Mouse (Mus musculus) gastrocnemius, postnatal 14 days (tissue): ENCODE data around the gene Gpha2. TPM values are rescaled to one million over a fixed set of nuclear protein-coding genes. Genes with fewer than 3 reads are reported as not detected.

Source experiments
- DNase-seq: peaks from one replicate; pipeline ENCODE4 v3.0.0; 2021; ENCODE audit warnings: mixed read lengths
- intact Hi-C: fragments of 180-260 bp; cut with DNase I; formaldehyde crosslinking; loops from one replicate; pipeline ENCODE4 v1.15.1; 2025; ENCODE audit warnings: low total_unique reads
- long read RNA-seq, 2 experiments: library from polyadenylated mRNA; stranded (forward); transcript quantifications; one replicate each; pipeline ENCODE4 v2.0.0; 2021
- total RNA-seq, 2 experiments: library from RNA; stranded (reverse); gene quantifications; 2 replicates each; pipeline ENCODE4 v1.2.3; 2021

The Gpha2 gene
- not detected for total RNA-seq
- long read RNA-seq, experiment 1, result 0 reads
- long read RNA-seq, experiment 2, result 0 reads

- no peak for DNase-seq
- intact Hi-C loops, result no loop called here
These were observed at the start of gene Gpha2 for GRCm38 (mm10) chr19:6226135-6226534. Gene Gpha2, plus strand, starts transcription at chr19:6226380.

- intact Hi-C loops, result no loop called here
- DNase-seq, result no peak
These were observed 47.4 kb upstream of the Gpha2 start for GRCm38 (mm10) chr19:6178775-6179174.

- DNase-seq, result no peak
- intact Hi-C loops, result no loop called here
These were observed 44.6 kb upstream of the Gpha2 start for GRCm38 (mm10) chr19:6181629-6182028.

GRCm38 (mm10) chr19:6182534-6182933 lies 43.6 kb upstream of the Gpha2 start:
- intact Hi-C loops, result no loop called here

DNA sequence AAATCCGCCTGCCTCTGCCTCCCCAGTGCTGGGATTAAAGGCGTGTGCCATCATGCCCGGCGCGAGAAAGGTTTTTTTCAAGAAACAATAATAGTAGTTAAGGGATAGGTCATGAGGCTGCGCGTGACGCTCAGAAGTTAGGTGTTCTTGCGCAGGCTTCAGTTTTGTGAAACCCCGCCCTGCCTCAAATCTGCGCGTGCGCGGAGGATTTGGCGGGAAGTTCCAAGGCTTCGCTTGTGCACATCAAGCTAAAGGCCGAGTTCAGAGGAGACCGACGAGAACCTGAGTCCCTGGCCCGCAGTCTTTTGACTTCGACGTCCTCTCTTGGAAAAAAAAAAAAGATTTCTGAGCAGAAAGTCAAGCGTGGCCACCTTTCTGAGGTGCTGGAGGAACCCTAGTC lies 42.0 kb upstream of the Gpha2 start, which contains the start of gene Majin:
Gene Majin (plus strand): TSS at position 258 of the 400 bp plus-strand sequence.
- no peak for DNase-seq
- intact Hi-C loops, result no loop called here

More at GRCm38 (mm10) chr19:6182534-6182933, 43.6 kb upstream of the Gpha2 start:
- DNase-seq, result no peak

GRCm38 (mm10) chr19:6204265-6204664 lies 21.9 kb upstream of the Gpha2 start:
- DNase-seq, result no peak
- intact Hi-C loops, result no loop called here

DNA sequence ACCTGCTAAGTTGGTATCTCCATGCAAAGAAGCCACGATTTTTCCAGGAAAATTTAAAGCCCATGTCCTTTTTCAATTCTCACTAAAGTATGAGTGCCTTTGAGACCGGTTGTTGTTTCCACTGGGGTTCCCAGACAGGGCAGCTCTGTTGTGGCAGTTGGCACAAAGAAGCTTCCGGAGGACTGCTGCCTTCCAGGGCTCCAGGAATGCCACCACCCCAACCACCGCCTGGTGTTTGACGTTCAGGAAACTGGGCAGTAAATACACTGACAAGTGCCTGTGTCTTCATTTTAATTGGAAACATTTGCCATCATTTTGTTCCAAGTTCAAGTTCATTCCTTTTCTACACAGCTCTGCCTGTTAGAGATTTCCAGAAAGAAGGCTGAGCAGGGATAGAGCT lies 19.5 kb upstream of the Gpha2 start:
- intact Hi-C loops, result no loop called here
- DNase-seq, result no peak

DNA sequence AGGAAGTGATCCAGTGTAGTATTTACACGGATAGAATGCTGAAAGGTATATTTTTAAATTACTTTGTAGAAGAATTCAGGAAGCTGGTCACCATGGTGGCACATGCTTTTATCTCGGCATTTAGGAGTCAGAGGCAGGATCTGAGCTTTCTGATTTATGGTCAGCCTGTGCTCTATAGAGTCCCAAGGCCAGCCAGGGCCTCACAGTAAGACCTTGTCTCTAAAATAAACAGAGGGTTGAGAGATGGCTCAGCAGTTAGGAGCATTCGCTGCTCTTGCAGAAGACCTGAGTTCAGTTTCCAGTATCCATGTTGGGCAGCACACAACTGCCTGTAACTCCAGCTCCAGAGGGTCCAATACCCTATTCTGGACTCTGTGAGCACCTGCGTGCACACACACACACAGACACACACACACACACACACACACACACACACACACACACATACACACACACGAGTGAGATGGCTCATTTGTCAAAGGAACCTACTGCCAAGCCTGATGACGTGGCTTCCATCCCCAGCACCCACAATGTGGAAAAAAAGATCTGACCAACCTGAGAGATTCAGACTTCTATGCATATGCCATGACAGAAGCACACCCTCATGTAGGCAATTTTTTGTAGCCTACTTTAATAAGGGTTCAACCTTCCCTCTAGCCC lies 10.0 kb upstream of the Gpha2 start:
- intact Hi-C loops, result no loop called here
- no peak for DNase-seq

- no peak for DNase-seq
- intact Hi-C loops, result no loop called here
These were observed 7.6 kb upstream of the Gpha2 start for GRCm38 (mm10) chr19:6218606-6219005.

DNA sequence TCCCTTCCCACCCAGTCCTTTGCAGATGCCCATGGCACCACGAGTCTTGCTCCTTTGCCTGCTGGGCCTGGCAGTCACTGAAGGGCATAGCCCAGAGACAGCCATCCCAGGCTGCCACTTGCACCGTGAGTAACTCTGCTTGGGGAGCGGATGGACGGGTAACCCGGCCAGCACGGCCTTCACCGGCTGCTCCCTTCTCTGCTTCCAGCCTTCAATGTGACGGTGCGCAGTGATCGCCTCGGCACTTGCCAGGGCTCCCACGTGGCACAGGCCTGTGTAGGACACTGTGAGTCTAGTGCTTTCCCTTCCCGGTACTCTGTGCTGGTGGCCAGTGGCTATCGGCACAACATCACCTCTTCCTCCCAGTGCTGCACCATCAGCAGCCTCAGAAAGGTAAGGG lies 583 bp downstream of the Gpha2 start:
- DNase-seq, result no peak
- intact Hi-C loops, result no loop called here

- DNase-seq, result no peak
- intact Hi-C loops, result no loop called here
These were observed 1.7 kb downstream of the Gpha2 start for GRCm38 (mm10) chr19:6227864-6228263.

DNA sequence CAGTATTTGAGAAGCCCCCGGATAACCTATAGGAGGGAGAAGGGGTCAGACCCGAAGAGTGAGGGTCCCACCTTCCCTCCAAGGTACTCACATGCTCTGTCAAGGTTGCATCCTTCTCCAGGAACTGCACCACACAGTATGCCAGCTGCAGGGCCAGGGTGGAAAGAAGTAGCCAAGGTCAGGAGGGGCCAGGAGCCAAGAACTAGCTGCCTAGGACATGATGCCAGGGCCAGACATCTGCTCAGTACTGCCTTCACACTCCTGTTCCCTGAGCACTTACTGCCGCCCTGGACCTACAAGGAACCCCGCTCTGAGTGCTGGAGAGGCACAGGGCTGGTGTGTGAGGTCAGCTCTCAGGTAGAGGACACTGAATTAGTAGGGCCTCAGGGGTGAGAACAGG lies 4.2 kb downstream of the Gpha2 start:
- peak; percentile 47 for DNase-seq
- intact Hi-C loops, result loop anchor here (5.0 kb wide), 1 partner anchor 93 kb away; no protein-coding TSS in a partner anchor

DNA sequence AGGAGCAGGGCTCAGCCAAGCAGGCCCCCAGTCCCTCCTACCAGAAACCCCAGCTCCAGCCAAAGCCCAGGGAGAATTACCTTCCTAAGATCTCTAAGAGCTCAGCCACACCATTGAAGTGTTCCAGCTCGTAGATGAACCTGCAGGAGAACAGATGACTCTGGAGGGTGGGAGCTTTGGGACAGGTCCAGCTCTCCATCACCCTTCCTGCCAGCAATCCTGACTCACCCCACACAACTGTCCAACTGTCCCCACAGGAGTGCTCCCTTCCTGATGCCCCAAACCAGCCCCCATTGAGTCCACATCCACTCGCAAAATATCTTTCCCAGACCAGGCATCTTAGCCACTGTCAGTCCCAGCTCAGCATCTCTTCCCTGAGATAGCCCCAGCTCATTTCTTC lies 4.9 kb downstream of the Gpha2 start:
- intact Hi-C loops, result loop anchor here (5.0 kb wide), 1 partner anchor 94 kb away; no protein-coding TSS in a partner anchor
- no peak for DNase-seq

- intact Hi-C loops, result loop anchor here (5.0 kb wide), 1 partner anchor 96 kb away; no protein-coding TSS in a partner anchor
- no peak for DNase-seq
These were observed 7.5 kb downstream of the Gpha2 start for GRCm38 (mm10) chr19:6233647-6234046.

- intact Hi-C loops, result loop anchor here (5.0 kb wide), 1 partner anchor 97 kb away; no protein-coding TSS in a partner anchor
- no peak for DNase-seq
These were observed 8.3 kb downstream of the Gpha2 start for GRCm38 (mm10) chr19:6234337-6235083.

DNA sequence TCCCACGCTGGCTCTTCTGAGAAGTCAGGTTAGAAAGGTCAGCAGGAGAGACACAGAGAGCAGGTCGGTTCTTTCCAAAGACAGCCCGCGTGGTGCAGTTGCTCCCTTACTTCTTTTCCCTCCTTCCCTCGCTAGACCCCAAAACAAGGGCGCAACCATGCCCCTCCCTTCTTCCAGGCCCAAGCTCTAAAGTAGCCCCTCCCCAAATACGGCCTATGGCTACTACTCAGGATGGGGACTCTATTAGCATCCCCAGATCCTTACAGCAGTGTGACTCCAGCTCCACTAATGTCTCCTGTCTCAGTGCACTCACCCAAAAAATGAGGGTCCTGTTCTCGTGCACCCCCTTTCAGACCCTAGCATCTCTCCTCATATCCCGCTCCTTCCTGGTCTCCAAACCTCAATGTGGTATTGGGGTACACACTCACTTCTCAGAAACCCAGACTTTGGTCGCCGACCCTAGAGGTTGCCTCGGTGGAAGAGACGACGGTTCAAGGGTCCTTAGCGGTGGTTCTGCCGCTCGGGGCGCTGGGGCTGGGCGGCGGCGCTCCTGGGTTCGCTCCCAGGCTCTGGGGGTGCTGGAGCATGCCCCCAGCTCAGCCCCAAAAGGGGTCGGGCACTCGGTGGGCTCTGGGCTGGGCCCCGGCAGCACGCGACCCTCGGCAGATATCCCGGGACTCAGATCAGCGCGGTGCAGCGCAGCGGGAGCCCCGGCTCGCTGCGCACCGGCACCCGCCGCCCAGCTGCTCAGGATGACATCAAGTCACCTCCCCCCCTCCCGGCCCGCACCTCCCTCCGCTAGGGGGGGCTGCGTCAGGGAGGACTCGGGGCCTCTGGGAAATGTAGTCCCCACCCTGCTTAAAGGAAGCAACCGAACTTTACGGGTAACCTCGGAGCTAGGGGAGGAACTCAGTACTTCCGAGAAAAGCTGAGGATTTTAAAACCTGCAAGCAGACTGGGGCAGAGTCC lies 9.2 kb downstream of the Gpha2 start, which contains the start of gene Ppp2r5b:
Gene Ppp2r5b (minus strand): TSS at position 789 of the 969 bp plus-strand sequence.
- intact Hi-C loops, result no loop called here
- DNase-seq, result peak; percentile 95

- intact Hi-C loops, result no loop called here
- peak; percentile 92 for DNase-seq
These were observed 9.9 kb downstream of the Gpha2 start for GRCm38 (mm10) chr19:6236053-6236441.

- no peak for DNase-seq
- intact Hi-C loops, result no loop called here
These were observed 10.7 kb downstream of the Gpha2 start for GRCm38 (mm10) chr19:6236842-6237241.

GRCm38 (mm10) chr19:6238740-6239139 lies 12.6 kb downstream of the Gpha2 start:
- DNase-seq, result no peak
- intact Hi-C loops, result no loop called here

DNA sequence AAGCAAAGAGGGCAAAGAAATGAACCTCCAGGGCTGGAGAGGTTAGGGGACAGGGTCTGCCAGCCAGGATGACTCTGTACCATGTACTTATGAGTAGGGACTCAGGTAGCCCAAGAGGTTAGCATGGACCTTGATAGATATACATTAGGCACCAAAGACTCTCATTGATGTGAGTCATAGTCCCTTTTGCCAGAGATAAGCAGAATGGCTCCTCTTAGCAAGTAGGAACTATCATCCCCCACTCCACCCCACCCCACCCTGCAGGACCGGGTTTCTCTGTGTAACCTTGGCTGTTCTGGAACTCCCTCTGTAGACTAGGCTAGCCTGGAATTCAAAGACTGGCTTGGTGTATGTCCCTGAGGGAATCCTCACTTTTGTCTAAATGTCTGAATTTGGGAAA lies 14.0 kb downstream of the Gpha2 start:
- intact Hi-C loops, result no loop called here
- no peak for DNase-seq
